Mouse (Mus musculus) MEL (cell line): Measurements from ENCODE around the gene Krt33b. TPM values are rescaled to one million over a fixed set of nuclear protein-coding genes. Genes with fewer than 3 reads are reported as not detected.

Experiments
- DNase-seq: peaks from one replicate; pipeline ENCODE4 v3.0.0; 2011; ENCODE audit warnings: low read depth, low spot score
- H3K27ac ChIP-seq: 2 replicates; pipeline ENCODE4 v1.5.1; 2012; ENCODE audit warnings: low read depth, mild to moderate bottlenecking, control low read depth, low read length, moderate library complexity; ENCODE audit not compliant: control insufficient read depth
- H3K27me3 ChIP-seq, 2 experiments: fragments of 150-350 bp in 1 of 2; sonication (generic) in 1 of 2; 2 replicates each; pipeline ENCODE4 v1.6.1; 2012; ENCODE audit warnings: low read length in 2 of 2, mild to moderate bottlenecking in 2 of 2, improper control_type of control experiment in 1 of 2, moderate library complexity in 1 of 2; ENCODE audit not compliant: insufficient read depth in 2 of 2, control insufficient read depth in 1 of 2
- H3K36me3 ChIP-seq, 2 experiments: 2 replicates each; pipeline ENCODE4 v1.6.1; 2012 to 2014; ENCODE audit warnings: low read length in 2 of 2, improper control_type of control experiment in 1 of 2, inconsistent platforms in 1 of 2, mild to moderate bottlenecking in 1 of 2; ENCODE audit not compliant: insufficient read depth in 2 of 2, control insufficient read depth in 1 of 2
- H3K4me1 ChIP-seq, 2 experiments: fragments of 150-350 bp in 1 of 2; sonication (generic) in 1 of 2; 2 replicates each; pipeline ENCODE4 v1.6.1; 2012; ENCODE audit warnings: low read length in 2 of 2, improper control_type of control experiment in 1 of 2, mild to moderate bottlenecking in 1 of 2; ENCODE audit not compliant: insufficient read depth in 2 of 2, control insufficient read depth in 1 of 2
- H3K4me3 ChIP-seq, 2 experiments: fragments of 150-350 bp in 1 of 2; sonication (generic) in 1 of 2; 2 replicates each; pipeline ENCODE4 v1.5.1; 2012; ENCODE audit warnings: low read depth in 2 of 2, low read length in 2 of 2, mild to moderate bottlenecking in 2 of 2, moderate library complexity in 2 of 2, control low read depth in 1 of 2, improper control_type of control experiment in 1 of 2; ENCODE audit not compliant: control insufficient read depth in 1 of 2, insufficient read depth in 1 of 2
- H3K79me2 ChIP-seq: 2 replicates; pipeline ENCODE4 v1.6.1; 2012; ENCODE audit warnings: mild to moderate bottlenecking, low read length, moderate library complexity; ENCODE audit not compliant: control insufficient read depth, poor library complexity, insufficient read depth
- H3K9ac ChIP-seq: 2 replicates; pipeline ENCODE4 v1.6.1; 2012; ENCODE audit warnings: low read depth, mild to moderate bottlenecking, control low read depth, low read length, moderate library complexity; ENCODE audit not compliant: control insufficient read depth, poor library complexity, severe bottlenecking
- H3K9me3 ChIP-seq: fragments of 150-350 bp; sonication (generic); replicated peaks from 2 replicates; pipeline ENCODE4 v1.6.1; 2012; ENCODE audit warnings: mild to moderate bottlenecking, low read length, improper control_type of control experiment, moderate library complexity; ENCODE audit not compliant: insufficient read depth
- CHD1 ChIP-seq: IDR thresholded peaks from 2 replicates; pipeline ENCODE4 v1.6.1; 2012; ENCODE audit warnings: low read depth, mild to moderate bottlenecking, inconsistent platforms, low read length, improper control_type of control experiment
- GABPA ChIP-seq: IDR thresholded peaks from 2 replicates; pipeline ENCODE4 v1.6.1; 2012; ENCODE audit warnings: low read depth, mild to moderate bottlenecking, inconsistent platforms, low read length, improper control_type of control experiment, moderate library complexity
- JUND ChIP-seq: IDR thresholded peaks from 2 replicates; pipeline ENCODE4 v1.6.1; 2011; ENCODE audit warnings: low read depth, mild to moderate bottlenecking, improper control_type of control experiment, low read length
- KAT2A ChIP-seq: conservative IDR thresholded peaks from 2 replicates; pipeline ENCODE4 v1.6.1; 2012; ENCODE audit warnings: low read depth, low read length, improper control_type of control experiment, inconsistent platforms
- POLR2AphosphoS2 ChIP-seq: IDR thresholded peaks from 2 replicates; pipeline ENCODE4 v1.6.1; 2011; ENCODE audit warnings: low read length, improper control_type of control experiment
- RAD21 ChIP-seq: IDR thresholded peaks from 2 replicates; pipeline ENCODE4 v1.6.1; 2011; ENCODE audit warnings: mild to moderate bottlenecking, low read depth, low read length, improper control_type of control experiment
- SMC3 ChIP-seq: IDR thresholded peaks from 2 replicates; pipeline ENCODE4 v1.6.1; 2011; ENCODE audit warnings: low read depth, low read length, improper control_type of control experiment
- TCF12 ChIP-seq: IDR thresholded peaks from 2 replicates; pipeline ENCODE4 v1.6.1; 2014; ENCODE audit warnings: low read depth, mild to moderate bottlenecking, inconsistent platforms, low read length, improper control_type of control experiment, moderate library complexity
- USF1 ChIP-seq: IDR thresholded peaks from 2 replicates; pipeline ENCODE4 v1.6.1; 2014; ENCODE audit warnings: low read depth, mild to moderate bottlenecking, inconsistent platforms, low read length, improper control_type of control experiment, moderate library complexity
- polyA plus RNA-seq, 2 experiments: library from polyadenylated mRNA; stranded (reverse) in 1 of 2; unstranded in 1 of 2; fragments of >175 nt in 1 of 2; fragments of >200 nt in 1 of 2; gene quantifications; 2 replicates each; pipeline versions ENCODE4 v1.2.1 to v1.2.4; 2012; ENCODE audit warnings: low replicate concordance in 2 of 2, low read depth in 1 of 2; ENCODE audit not compliant: insufficient read length in 2 of 2, insufficient read depth in 1 of 2, missing spikeins in 1 of 2
- total RNA-seq: library from RNA; depleted of rRNA; stranded (reverse); fragments of 300-350 nt; gene quantifications from 2 replicates; pipeline ENCODE4 v1.2.3, GENCODE M21; 2012; rRNA removed

Gene Krt33b
- total and polyA plus RNA-seq, 3 experiments: not detected

GRCm38 (mm10) chr11:99978953-99979352 lies 50.7 kb downstream of the Krt33b start, which contains the start of gene Krtap29-1:
Krtap29-1 (minus strand) TSS chr11:99979053.
- H3K27me3 ChIP-seq: no peaks in the 10 kb centered on the region
- H3K79me2 ChIP-seq: no peaks in the 10 kb centered on the region
- H3K4me3 ChIP-seq: no peak within 1 kb of the TSS
- no peak for DNase-seq
- H3K9ac ChIP-seq: no peak within 1 kb of the TSS
- H3K36me3 ChIP-seq: no peaks in the 10 kb centered on the region
- H3K27ac ChIP-seq: no peak within 1 kb of the TSS
- no peak for TF ChIP-seq GABPA
- TF ChIP-seq JUND: no peak
- TF ChIP-seq POLR2AphosphoS2: no peak
- no peak for TF ChIP-seq TCF12
- TF ChIP-seq SMC3: no peak
- no peak for TF ChIP-seq CHD1
- TF ChIP-seq RAD21: no peak
- TF ChIP-seq USF1: no peak
- TF ChIP-seq KAT2A: no peak
- no peaks in the 10 kb centered on the region for H3K9me3 ChIP-seq
- no peaks in the 10 kb centered on the region for H3K4me1 ChIP-seq

Other genes with a start within 250 kb of the Krt33b start
Only the 30 nearest of the 34 such genes appear.
- gene Gm11569, start 230.9 kb downstream of the Krt33b start, total RNA-seq: not detected in 2 replicates
- gene Gm11569, start 230.9 kb downstream of the Krt33b start, polyA plus RNA-seq: not detected
- gene Gm11554, start 225.4 kb downstream of the Krt33b start, total RNA-seq: not detected in 2 replicates
- not detected for gene Gm11554, start 225.4 kb downstream of the Krt33b start, polyA plus RNA-seq
- not detected in 2 replicates for gene Krtap4-13, start 220.0 kb downstream of the Krt33b start, total RNA-seq
- gene Krtap4-13, start 220.0 kb downstream of the Krt33b start, polyA plus RNA-seq: not detected
- not detected in 2 replicates for gene Gm11564, start 214.2 kb downstream of the Krt33b start, total RNA-seq
- not detected for gene Gm11564, start 214.2 kb downstream of the Krt33b start, polyA plus RNA-seq
- gene 2300003K06Rik, start 191.8 kb downstream of the Krt33b start, total RNA-seq: not detected in 2 replicates
- gene 2300003K06Rik, start 191.8 kb downstream of the Krt33b start, polyA plus RNA-seq: not detected
- not detected in 2 replicates for gene Krtap4-16, start 178.3 kb downstream of the Krt33b start, total RNA-seq
- gene Krtap4-16, start 178.3 kb downstream of the Krt33b start, polyA plus RNA-seq: not detected
- gene Gm11568, start 172.0 kb downstream of the Krt33b start, total RNA-seq: not detected in 2 replicates
- not detected for gene Gm11568, start 172.0 kb downstream of the Krt33b start, polyA plus RNA-seq
- not detected in 2 replicates for gene Gm11559, start 165.4 kb downstream of the Krt33b start, total RNA-seq
- not detected for gene Gm11559, start 165.4 kb downstream of the Krt33b start, polyA plus RNA-seq
- gene Krtap9-1, start 156.5 kb downstream of the Krt33b start, total RNA-seq: not detected in 2 replicates
- not detected for gene Krtap9-1, start 156.5 kb downstream of the Krt33b start, polyA plus RNA-seq
- gene Gm11567, start 150.7 kb downstream of the Krt33b start, total RNA-seq: not detected in 2 replicates
- gene Gm11567, start 150.7 kb downstream of the Krt33b start, polyA plus RNA-seq: not detected
- not detected in 2 replicates for gene Krtap31-1, start 121.9 kb downstream of the Krt33b start, total RNA-seq
- not detected for gene Krtap31-1, start 121.9 kb downstream of the Krt33b start, polyA plus RNA-seq
- not detected in 2 replicates for gene Gm11565, start 115.1 kb downstream of the Krt33b start, total RNA-seq
- gene Gm11565, start 115.1 kb downstream of the Krt33b start, polyA plus RNA-seq: not detected
- gene Krtap31-2, start 93.6 kb downstream of the Krt33b start, total RNA-seq: not detected in 2 replicates
- gene Krtap31-2, start 93.6 kb downstream of the Krt33b start, polyA plus RNA-seq: not detected
- gene Krtap9-5, start 81.4 kb downstream of the Krt33b start, total RNA-seq: not detected in 2 replicates
- gene Krtap9-5, start 81.4 kb downstream of the Krt33b start, polyA plus RNA-seq: not detected
- gene Krtap29-1, start 50.8 kb downstream of the Krt33b start, total RNA-seq: not detected in 2 replicates
- not detected for gene Krtap29-1, start 50.8 kb downstream of the Krt33b start, polyA plus RNA-seq
- gene Krtap16-1, start 43.3 kb downstream of the Krt33b start, total RNA-seq: 0.08 TPM in 1 of 2 replicates, not detected in the other
- not detected for gene Krtap16-1, start 43.3 kb downstream of the Krt33b start, polyA plus RNA-seq
- not detected in 2 replicates for gene Krtap17-1, start 35.9 kb downstream of the Krt33b start, total RNA-seq
- not detected for gene Krtap17-1, start 35.9 kb downstream of the Krt33b start, polyA plus RNA-seq
- gene Krt33a, start 13.7 kb downstream of the Krt33b start, total RNA-seq: not detected in 2 replicates
- gene Krt33a, start 13.7 kb downstream of the Krt33b start, polyA plus RNA-seq: not detected
- gene Krt34, start 11.7 kb upstream of the Krt33b start, total RNA-seq: not detected in 2 replicates
- gene Krt34, start 11.7 kb upstream of the Krt33b start, polyA plus RNA-seq: not detected
- not detected in 2 replicates for gene Krt31, start 20.7 kb upstream of the Krt33b start, total RNA-seq
- gene Krt31, start 20.7 kb upstream of the Krt33b start, polyA plus RNA-seq: not detected
- not detected in 2 replicates for gene Krt32, start 58.4 kb upstream of the Krt33b start, total RNA-seq
- gene Krt32, start 58.4 kb upstream of the Krt33b start, polyA plus RNA-seq: not detected
- not detected in 2 replicates for gene Krt35, start 66.4 kb upstream of the Krt33b start, total RNA-seq
- gene Krt35, start 66.4 kb upstream of the Krt33b start, polyA plus RNA-seq: not detected
- gene Krt36, start 75.8 kb upstream of the Krt33b start, total RNA-seq: not detected in 2 replicates
- not detected for gene Krt36, start 75.8 kb upstream of the Krt33b start, polyA plus RNA-seq
- gene Krt13, start 91.7 kb upstream of the Krt33b start, total RNA-seq: not detected in 2 replicates
- not detected for gene Krt13, start 91.7 kb upstream of the Krt33b start, polyA plus RNA-seq
- not detected in 2 replicates for gene Krt15, start 106.1 kb upstream of the Krt33b start, total RNA-seq
- gene Krt15, start 106.1 kb upstream of the Krt33b start, polyA plus RNA-seq: not detected
- gene Krt19, start 118.8 kb upstream of the Krt33b start, total RNA-seq: not detected in 2 replicates
- gene Krt19, start 118.8 kb upstream of the Krt33b start, polyA plus RNA-seq: not detected
- not detected in 2 replicates for gene Krt9, start 163.4 kb upstream of the Krt33b start, total RNA-seq
- gene Krt9, start 163.4 kb upstream of the Krt33b start, polyA plus RNA-seq: not detected
- not detected in 2 replicates for gene Krt14, start 177.7 kb upstream of the Krt33b start, total RNA-seq
- not detected for gene Krt14, start 177.7 kb upstream of the Krt33b start, polyA plus RNA-seq
- gene Krt16, start 219.0 kb upstream of the Krt33b start, total RNA-seq: not detected in 2 replicates
- not detected for gene Krt16, start 219.0 kb upstream of the Krt33b start, polyA plus RNA-seq
- gene Krt17, start 231.2 kb upstream of the Krt33b start, total RNA-seq: not detected in 2 replicates
- not detected for gene Krt17, start 231.2 kb upstream of the Krt33b start, polyA plus RNA-seq